Mouse (Mus musculus) midbrain, embryonic 13.5 days (tissue): ENCODE results near the gene 1700129C05Rik. TPM values are rescaled to one million over a fixed set of nuclear protein-coding genes. Genes with fewer than 3 reads are reported as not detected.

Experiments used
- polyA plus RNA-seq: library from polyadenylated mRNA; unstranded; fragments of >200 nt; fragmentation: Nextera tagmentation; extraction: Ambion mirVana; gene quantifications from 2 replicates; pipeline ENCODE4 v1.2.1, GENCODE M21; 2015

Gene 1700129C05Rik
- polyA plus RNA-seq, 1 experiment from 2014 or later: not detected

Other genes starting within 250 kb of the 1700129C05Rik start
- not detected in 2 replicates for gene Gm5142, start 35.9 kb upstream of the 1700129C05Rik start, polyA plus RNA-seq
- 81.6 and 85.0 TPM in 2 replicates for gene Rcbtb1, start 58.3 kb upstream of the 1700129C05Rik start, polyA plus RNA-seq
- gene Gm6904, start 117.3 kb upstream of the 1700129C05Rik start, polyA plus RNA-seq: not detected in 2 replicates
- gene Phf11a, start 154.6 kb upstream of the 1700129C05Rik start, polyA plus RNA-seq: not detected in 2 replicates
- 0.19 and 0.55 TPM in 2 replicates for gene Phf11b, start 198.5 kb upstream of the 1700129C05Rik start, polyA plus RNA-seq
- gene Phf11d, start 222.6 kb upstream of the 1700129C05Rik start, polyA plus RNA-seq: 0.22 and 0.48 TPM in 2 replicates